Mouse (Mus musculus): ENCODE results near the gene C530008M17Rik.

Gene C530008M17Rik

GRCm38 (mm10) chr5:76773492-76774158, 117.3 kb downstream of the C530008M17Rik start:
- no peak for DNase-seq (ENCODE audit: low spot score)

DNA sequence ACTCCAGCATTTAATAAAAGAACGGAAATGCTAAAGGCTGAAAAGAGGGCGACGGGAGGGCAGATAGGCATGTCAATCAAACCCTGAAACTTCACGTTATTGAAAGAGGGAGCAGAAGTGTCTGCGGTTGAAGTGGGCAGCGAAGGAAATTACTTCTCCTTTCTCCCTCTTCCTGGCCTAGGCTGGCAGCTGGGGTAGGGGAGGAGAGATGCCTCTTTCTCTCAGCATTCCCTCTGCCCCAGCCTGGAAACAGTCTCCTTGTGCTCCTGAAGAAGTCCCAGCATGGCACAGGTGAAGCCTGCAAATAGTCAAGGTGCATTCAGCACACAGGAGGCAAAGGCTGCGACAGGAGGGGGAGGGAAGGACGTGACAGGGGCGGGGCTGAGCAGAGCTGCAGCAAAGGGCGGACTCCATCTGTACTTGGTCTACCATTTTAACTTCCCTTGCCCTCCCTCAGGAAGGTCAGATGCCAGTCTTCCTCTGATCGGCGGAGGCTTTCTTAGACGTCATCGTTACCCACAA, 122.8 kb downstream of the C530008M17Rik start:
- DNase-seq (ENCODE audit: low spot score), result peak; percentile 27

- no peak for DNase-seq (ENCODE audit: low spot score)
These were observed 125.6 kb downstream of the C530008M17Rik start for GRCm38 (mm10) chr5:76781943-76782342.

- DNase-seq (ENCODE audit: low spot score), result no peak
These were observed 126.2 kb downstream of the C530008M17Rik start for GRCm38 (mm10) chr5:76782414-76783103.

- no peak for DNase-seq (ENCODE audit: low spot score)
These were observed 126.8 kb downstream of the C530008M17Rik start for GRCm38 (mm10) chr5:76783104-76783441.

- no peak for DNase-seq (ENCODE audit: low spot score)
These were observed 127.9 kb downstream of the C530008M17Rik start for GRCm38 (mm10) chr5:76784151-76784723.

GRCm38 (mm10) chr5:76785013-76785412, 128.7 kb downstream of the C530008M17Rik start:
- DNase-seq (ENCODE audit: low spot score), result no peak

DNA sequence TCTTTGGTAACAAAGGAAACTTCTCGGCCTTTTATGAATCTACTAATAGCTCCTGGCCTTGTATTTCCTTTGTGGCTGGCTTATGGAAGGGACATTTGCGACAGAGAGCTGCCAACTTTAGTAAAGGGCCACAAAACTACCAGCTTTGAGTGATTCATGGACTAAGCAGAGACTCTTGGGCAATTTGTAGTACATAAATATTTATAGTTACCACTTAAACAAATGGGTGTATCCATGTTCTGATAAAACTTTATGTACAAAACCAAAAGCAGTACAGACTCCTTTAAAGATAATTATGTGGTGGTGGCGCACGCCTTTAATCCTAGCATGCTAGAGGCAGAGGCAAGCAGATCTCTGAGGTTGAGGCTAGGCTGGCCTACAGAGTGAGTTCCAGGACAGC, 133.6 kb downstream of the C530008M17Rik start:
- no peak for DNase-seq (ENCODE audit: low spot score)

DNA sequence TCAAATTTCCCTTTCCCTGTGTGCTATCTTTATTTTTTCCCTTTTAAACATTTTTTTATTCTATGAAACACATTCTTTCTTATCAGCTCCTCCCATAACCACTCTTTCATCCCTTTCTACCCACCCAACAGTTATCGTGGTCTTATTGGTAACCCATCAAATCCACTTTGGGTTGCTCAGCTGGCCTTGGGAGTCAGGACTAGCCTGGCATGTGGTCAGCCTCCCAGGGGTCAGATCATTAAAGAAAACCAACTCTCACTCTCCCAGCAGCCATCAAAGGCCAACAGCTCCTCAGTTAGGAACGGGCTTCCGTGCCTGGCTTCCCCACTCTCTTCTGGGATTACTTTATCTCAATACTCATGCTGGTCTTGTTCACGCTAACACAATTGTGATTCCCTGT, 135.0 kb downstream of the C530008M17Rik start:
- no peak for DNase-seq (ENCODE audit: low spot score)

- DNase-seq (ENCODE audit: low spot score), result no peak
These were observed 136.4 kb downstream of the C530008M17Rik start for GRCm38 (mm10) chr5:76792720-76793119.

DNA sequence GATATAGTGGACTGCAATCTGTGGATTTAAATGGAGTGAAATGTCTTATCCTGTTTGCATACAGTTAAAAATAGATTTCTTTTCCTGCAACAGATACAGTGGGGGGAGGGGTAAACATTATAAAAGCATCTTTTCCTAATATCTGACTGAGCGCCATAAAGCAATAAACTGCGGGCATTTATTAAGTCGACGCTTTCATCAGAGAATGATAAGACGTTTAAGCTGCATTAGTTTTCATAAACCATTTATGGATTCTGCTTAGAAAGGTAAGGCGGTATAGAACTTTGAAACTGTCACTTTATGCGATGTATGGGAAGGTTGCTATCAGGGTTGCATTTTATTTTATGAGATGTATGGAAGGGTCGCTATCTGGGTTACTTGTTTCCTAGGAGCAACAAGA, 141.7 kb downstream of the C530008M17Rik start:
- DNase-seq (ENCODE audit: low spot score), result no peak

DNA sequence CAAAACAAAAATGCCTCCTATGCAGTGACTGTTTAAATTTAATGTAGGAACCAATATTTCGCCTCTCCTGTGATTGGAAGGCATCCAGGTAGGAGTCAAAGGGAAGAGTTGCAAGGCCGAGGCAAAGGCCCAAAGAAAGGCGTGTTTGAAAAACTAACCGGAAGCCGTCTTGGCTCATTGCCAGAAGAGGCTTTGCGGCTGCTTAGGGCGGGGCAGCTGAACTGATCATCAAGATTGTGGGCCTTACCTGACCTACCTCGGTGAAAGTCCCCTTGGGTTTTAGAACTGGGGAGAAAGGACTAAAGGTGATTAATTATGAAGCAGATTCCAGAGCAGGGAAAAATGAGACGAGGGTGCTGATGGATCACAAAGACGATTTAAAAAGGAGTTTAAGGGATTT, 143.2 kb downstream of the C530008M17Rik start:
- DNase-seq (ENCODE audit: low spot score), result no peak

DNA sequence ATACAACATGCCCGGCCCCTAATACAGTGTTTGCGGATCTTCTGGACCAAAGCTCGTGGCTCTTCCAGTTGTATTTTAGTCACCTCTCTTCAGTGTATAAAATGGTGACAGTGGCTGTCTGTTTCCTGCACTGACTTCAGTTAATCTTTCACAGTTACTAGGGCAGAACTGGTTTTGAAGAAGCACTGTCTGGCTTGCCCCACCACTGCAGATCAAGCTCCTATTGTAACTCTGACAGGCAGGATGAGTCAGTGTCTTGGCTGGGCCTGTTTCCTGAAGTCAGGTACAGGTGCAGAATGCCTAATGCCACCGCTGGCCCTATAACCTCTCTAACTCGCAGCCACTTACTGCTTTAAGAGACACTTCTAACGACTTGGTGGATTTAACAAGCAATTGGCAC, 152.7 kb downstream of the C530008M17Rik start:
- DNase-seq (ENCODE audit: low spot score), result no peak

DNA sequence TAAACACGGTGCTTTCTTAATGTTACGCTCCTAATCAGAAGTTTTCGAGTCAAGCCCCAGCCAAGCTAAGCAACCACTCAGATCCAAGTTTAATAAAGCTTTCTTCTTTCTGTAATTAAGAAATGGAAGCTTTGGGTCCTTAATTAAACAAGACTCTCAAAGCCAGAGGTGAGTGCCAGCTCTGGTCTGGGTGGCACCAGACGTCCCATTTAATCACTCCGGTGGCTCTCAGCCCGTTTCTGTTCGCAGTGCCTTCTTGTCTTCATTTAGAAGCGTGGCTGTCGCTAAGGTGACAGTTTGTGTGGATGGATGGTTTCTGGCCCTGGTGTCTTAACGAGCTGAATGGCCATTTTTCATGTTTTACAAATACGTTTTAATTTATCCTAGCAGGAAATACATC, 158.7 kb downstream of the C530008M17Rik start:
- DNase-seq (ENCODE audit: low spot score), result no peak

DNA sequence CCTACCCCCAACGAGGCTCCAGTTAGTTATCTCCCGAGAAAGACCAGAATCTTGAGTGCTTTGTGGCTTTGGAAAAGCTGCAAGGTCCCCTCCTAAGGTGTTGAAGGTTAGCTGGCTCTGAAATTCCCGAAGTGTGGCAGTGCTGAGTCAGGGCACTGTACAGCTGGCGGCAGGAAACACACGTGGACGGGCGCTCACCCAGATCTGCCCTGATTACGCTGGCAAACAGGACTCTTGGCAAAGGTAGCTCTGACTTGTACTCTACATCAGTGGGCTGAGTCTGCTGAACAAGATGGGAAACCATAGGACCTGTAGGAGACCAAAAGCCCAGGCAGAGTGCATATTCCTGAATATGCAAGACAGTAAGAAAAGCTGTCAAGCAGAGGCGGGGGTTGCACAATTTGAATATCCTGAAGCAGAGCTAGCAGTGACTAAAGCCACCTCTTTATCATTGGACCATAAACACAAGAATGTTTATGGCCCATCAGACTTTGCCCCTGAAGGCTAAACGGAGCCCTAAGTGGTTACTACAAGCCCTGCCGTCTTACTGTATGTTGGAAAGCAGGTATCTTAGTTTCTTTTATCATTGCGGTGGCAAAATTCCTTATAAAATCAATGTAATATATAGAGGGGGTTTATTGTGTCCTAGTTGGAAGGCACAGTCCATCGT, 159.6 kb downstream of the C530008M17Rik start:
- DNase-seq (ENCODE audit: low spot score), result no peak

DNA sequence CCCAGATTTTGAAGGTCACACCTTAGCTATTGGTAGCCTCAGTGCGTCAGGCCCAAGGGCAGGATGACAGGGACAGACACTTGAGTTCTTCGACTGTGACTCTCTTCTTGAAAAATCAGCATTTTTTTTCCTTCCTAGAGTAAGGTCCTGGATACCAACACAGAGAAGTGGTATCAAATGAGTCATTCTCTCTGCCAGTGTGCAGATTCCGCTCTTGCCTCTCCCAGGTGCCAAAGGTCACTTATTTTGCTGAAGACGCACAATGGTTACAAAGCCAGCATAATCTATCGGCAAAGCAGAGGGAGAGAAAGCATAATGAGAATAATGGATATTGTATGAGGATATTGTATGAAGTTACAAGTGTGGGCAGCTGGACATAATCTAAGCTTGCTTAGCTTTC, 160.4 kb downstream of the C530008M17Rik start:
- no peak for DNase-seq (ENCODE audit: low spot score)

GRCm38 (mm10) chr5:76817678-76818077, 161.4 kb downstream of the C530008M17Rik start:
- no peak for DNase-seq (ENCODE audit: low spot score)

DNA sequence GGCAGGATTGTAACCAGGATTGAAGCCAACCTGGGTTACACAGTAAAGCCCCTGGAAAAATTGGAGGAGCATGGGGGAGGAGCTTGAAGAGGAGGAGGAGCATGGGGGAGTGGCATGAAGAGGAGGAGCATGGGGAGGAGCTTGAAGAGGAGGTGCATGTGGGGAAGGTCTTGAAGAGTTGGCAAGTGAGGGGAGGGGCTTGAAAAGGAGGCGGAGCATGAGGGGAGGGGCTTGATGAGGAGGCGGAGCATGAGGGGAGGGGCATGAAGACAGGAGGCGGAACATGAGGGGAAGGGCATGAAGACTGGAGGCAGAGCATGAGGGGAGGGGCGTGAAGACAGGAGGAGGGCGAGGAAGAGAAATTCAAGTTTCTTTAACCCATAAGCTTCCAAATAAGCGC, 162.5 kb downstream of the C530008M17Rik start:
- DNase-seq (ENCODE audit: low spot score), result no peak

- no peak for DNase-seq (ENCODE audit: low spot score)
These were observed 165.8 kb downstream of the C530008M17Rik start for GRCm38 (mm10) chr5:76822097-76822496.

GRCm38 (mm10) chr5:76828527-76829240, 172.4 kb downstream of the C530008M17Rik start:
- no peak for DNase-seq (ENCODE audit: low spot score)

DNA sequence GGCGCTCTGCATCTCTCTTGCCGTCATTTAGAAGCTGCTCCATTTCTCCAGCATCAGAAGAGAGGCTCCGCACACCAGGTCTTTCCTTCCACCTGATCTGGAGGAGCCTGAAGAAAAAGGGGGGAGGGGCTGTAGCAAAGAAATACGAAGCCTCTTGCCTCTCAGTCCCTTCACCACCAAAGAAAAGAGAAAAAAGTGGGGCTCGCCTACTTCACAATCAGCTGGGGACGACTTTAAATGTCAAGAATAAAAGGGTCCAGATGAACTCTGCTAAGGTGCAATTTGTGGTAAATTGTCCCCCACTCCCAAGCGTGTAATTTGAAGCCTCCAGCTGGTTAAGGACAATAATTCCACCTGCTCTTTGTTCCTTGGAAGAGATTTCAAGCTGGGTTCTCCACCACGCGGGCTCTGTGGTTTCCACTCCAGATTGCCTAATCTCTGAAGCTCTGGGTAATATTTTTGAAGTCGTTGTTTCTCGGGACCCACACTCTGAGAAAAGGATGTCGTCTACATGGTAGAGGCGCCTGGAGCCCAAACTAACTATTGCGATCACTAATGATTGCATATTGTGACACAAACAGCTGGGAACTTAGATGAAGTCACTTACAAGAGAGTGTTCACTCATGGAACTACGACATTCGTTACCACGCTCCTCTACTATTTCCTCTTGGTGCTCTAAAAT, 176.4 kb downstream of the C530008M17Rik start:
- DNase-seq (ENCODE audit: low spot score), result no peak
